8 mouse cellular contexts compared by ENCODE assay signal in the genomic region with DNA sequence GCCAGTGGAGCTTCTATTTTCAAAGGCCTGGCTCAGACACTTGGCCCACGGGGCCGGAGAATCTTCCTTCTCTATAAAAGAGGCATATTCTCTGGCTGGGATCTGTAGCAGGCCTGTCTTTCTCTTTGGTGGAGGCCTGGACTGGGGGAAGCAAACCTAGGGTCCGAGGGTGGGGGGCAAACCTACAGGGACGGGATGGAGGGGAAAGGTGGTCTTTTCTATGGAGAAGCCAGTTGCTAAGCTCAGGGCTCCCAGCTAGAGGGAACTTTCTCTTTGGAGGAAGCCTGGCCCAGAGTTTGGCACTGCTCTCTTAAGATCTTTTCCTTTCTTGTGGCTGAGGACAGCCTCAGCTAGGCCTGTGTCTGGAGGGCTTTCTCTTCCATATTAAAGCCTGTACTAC. TPM values are rescaled to one million over a fixed set of nuclear protein-coding genes. Genes with fewer than 3 reads are reported as not detected.
DNase-seq lines count a peak whose midpoint lies in the region; ATAC-seq and TF ChIP-seq lines count a peak whose summit lies in the region.

No protein-coding gene starts in this region.

- DNase-seq in heart, postnatal 4 days: no peak
- peak; percentile 50 for DNase-seq in adipocyte (ENCODE audit: low spot score)
- no peak for DNase-seq in hindbrain, embryonic 11.5 days (ENCODE audit: low spot score)
- DNase-seq in left cerebral cortex, postnatal 25 days (ENCODE audit: low spot score in 2 of 2): no peak
- no peak for DNase-seq in embryo, embryonic 9.5 days (ENCODE audit: extremely low spot score)
- no peak for DNase-seq in lung, adult 2 months

- no peaks in the 10 kb centered on the region for H3K9me3 ChIP-seq in heart, embryonic 15.5 days (replicated peaks)
- H3K9me3 ChIP-seq in hindbrain, embryonic 11.5 days (ENCODE audit: control insufficient read depth, low read length): no peaks in the 10 kb centered on the region
- no peaks in the 10 kb centered on the region for H3K9me3 ChIP-seq in midbrain, embryonic 12.5 days

- ATAC-seq in heart, embryonic 15.5 days (replicated peaks; ENCODE audit: insufficient number of reproducible peaks, insufficient read depth, low FRiP score, low read depth): no peak
- ATAC-seq in hindbrain, embryonic 11.5 days (ENCODE audit: low FRiP score): no peak; the same call in 1 of the 2 replicates
- ATAC-seq in midbrain, embryonic 12.5 days (ENCODE audit: low FRiP score, low read depth): 0 out of 2 replicates have a peak, but pooled peaks have one; percentile 1

- peak overlapping the region; percentile 81 for H3K4me2 ChIP-seq in heart, embryonic 15.5 days
- H3K4me2 ChIP-seq in hindbrain, embryonic 11.5 days (replicated peaks; ENCODE audit: low read depth, low read length): peak overlapping the region; percentile 27
- peak overlapping the region; percentile 94 for H3K4me2 ChIP-seq in midbrain, embryonic 12.5 days (replicated peaks)

- 46% methylated on average over 4 of the region's 4 CpGs for WGBS in heart, embryonic 15.5 days
- 47% methylated on average over 4 of the region's 4 CpGs for WGBS in hindbrain, embryonic 11.5 days
- WGBS in midbrain, embryonic 12.5 days: 55% methylated on average over 4 of the region's 4 CpGs
- WGBS in lung, adult 2 months: 45% methylated on average over 4 of the region's 4 CpGs

- intact Hi-C loops in left cerebral cortex, postnatal 25 days (cut with DNase I): loop anchor here (5.0 kb wide), 1 partner anchor 275 kb away; no protein-coding TSS in a partner anchor

- H3K4me3 ChIP-seq in heart, embryonic 15.5 days: peak overlapping the region; percentile 80
- H3K4me3 ChIP-seq in hindbrain, embryonic 11.5 days (ENCODE audit: low read depth, low read length): peak overlapping the region; percentile 62; the same call in 1 of the 2 replicates
- H3K4me3 ChIP-seq in midbrain, embryonic 12.5 days: peak overlapping the region; percentile 71
- H3K4me3 ChIP-seq in lung, adult 2 months (replicated peaks; ENCODE audit: extremely low read depth, low read depth, low read length): no peak overlapping the region

- H3K27me3 ChIP-seq in heart, embryonic 15.5 days: no peaks in the 10 kb centered on the region
- H3K27me3 ChIP-seq in hindbrain, embryonic 11.5 days (ENCODE audit: control insufficient read depth, insufficient read depth, low read length): no peaks in the 10 kb centered on the region
- H3K27me3 ChIP-seq in midbrain, embryonic 12.5 days: no peaks in the 10 kb centered on the region

- no peak for TF ChIP-seq CTCF in lung, adult 2 months (IDR thresholded peaks at IDR 0.05; ENCODE audit: insufficient read depth, low read length)

- TF ChIP-seq POLR2A in lung, adult 2 months (IDR thresholded peaks at IDR 0.05; ENCODE audit: borderline replicate concordance, extremely low read depth, low read depth, low read length): no peak

- 0 out of 2 replicates have a peak overlapping the region, but pooled peaks have one; percentile 13 for H3K27ac ChIP-seq in heart, embryonic 15.5 days
- no peak overlapping the region for H3K27ac ChIP-seq in hindbrain, embryonic 11.5 days (ENCODE audit: low read depth, low read length)
- H3K27ac ChIP-seq in midbrain, embryonic 12.5 days (replicated peaks): no peak overlapping the region

- peak overlapping the region; percentile 27; the same call in 1 of the 2 replicates for H3K9ac ChIP-seq in heart, embryonic 15.5 days
- peak overlapping the region; percentile 37; the same call in 1 of the 2 replicates for H3K9ac ChIP-seq in hindbrain, embryonic 11.5 days (ENCODE audit: low read depth, low read length)
- H3K9ac ChIP-seq in midbrain, embryonic 12.5 days (replicated peaks): peak overlapping the region; percentile 41; the same call in 1 of the 2 replicates

- no peaks in the 10 kb centered on the region for H3K36me3 ChIP-seq in heart, embryonic 15.5 days
- H3K36me3 ChIP-seq in hindbrain, embryonic 11.5 days (ENCODE audit: control insufficient read depth, insufficient read depth, low read length): no peaks in the 10 kb centered on the region
- no peaks in the 10 kb centered on the region for H3K36me3 ChIP-seq in midbrain, embryonic 12.5 days

- H3K4me1 ChIP-seq in heart, embryonic 15.5 days (replicated peaks): peaks cover 18% of the 10 kb centered on the region
- 0 out of 2 replicates have a peak, but pooled peaks cover 2% of the 10 kb centered on the region for H3K4me1 ChIP-seq in hindbrain, embryonic 11.5 days (replicated peaks; ENCODE audit: control insufficient read depth, insufficient read depth, low read length)
- H3K4me1 ChIP-seq in midbrain, embryonic 12.5 days: peaks cover 24% of the 10 kb centered on the region
- 0 out of 2 replicates have a peak, but pooled peaks cover 2% of the 10 kb centered on the region for H3K4me1 ChIP-seq in lung, adult 2 months (ENCODE audit: control insufficient read depth, insufficient read depth, low read length)

RNA-seq across cellular contexts. Expression of a gene that starts 0.7 kb away (rescaled TPM):
- polyA plus RNA-seq in heart, embryonic 15.5 days (2015; fragmentation: Nextera tagmentation; extraction: Ambion mirVana): 7.0 and 8.7 TPM in 2 replicates
- total RNA-seq in heart, postnatal 4 days (2021): 1 to 10 TPM; 2.7 to 3.1 TPM
- 15.7 and 16.4 TPM in 2 replicates for polyA plus RNA-seq in hindbrain, embryonic 11.5 days (2014; fragmentation: Nextera tagmentation; extraction: Ambion mirVana)
- 10.1 and 10.2 TPM in 2 replicates for polyA plus RNA-seq in midbrain, embryonic 12.5 days (2016; fragmentation: Nextera tagmentation; extraction: Ambion mirVana)
- 1 to 10 TPM; 7.9 to 8.1 TPM for total RNA-seq in left cerebral cortex, postnatal 25 days (2021)
- 2.4 and 3.6 TPM in 2 replicates for polyA plus RNA-seq in lung, adult 2 months (2012; rRNA removed)

RNA-seq across cellular contexts. Expression of a gene that starts 58.0 kb away (rescaled TPM):
- polyA plus RNA-seq in heart, embryonic 15.5 days (2015; fragmentation: Nextera tagmentation; extraction: Ambion mirVana): 0.77 and 0.99 TPM in 2 replicates
- total RNA-seq in heart, postnatal 4 days (2021): 1 to 10 TPM; 1.5 to 2.4 TPM
- 5.6 and 7.7 TPM in 2 replicates for polyA plus RNA-seq in hindbrain, embryonic 11.5 days (2014; fragmentation: Nextera tagmentation; extraction: Ambion mirVana)
- polyA plus RNA-seq in midbrain, embryonic 12.5 days (2016; fragmentation: Nextera tagmentation; extraction: Ambion mirVana): 4.4 and 4.7 TPM in 2 replicates
- 1 to 10 TPM; 3.4 to 4.5 TPM for total RNA-seq in left cerebral cortex, postnatal 25 days (2021)
- polyA plus RNA-seq in lung, adult 2 months (2012; rRNA removed): 14.5 and 16.3 TPM in 2 replicates

Comparison
In these comparisons a context has a peak if more than half of its experiments do, and no peak if none do; other contexts are left out.
1. H3K4me2 ChIP-seq: peak in every context shown above with its lines; median percentile 94 in midbrain, embryonic 12.5 days; 81 in heart, embryonic 15.5 days; 27 in hindbrain, embryonic 11.5 days.